Mouse (Mus musculus) liver, embryonic 18 days (tissue): Measurements from ENCODE around the gene Gas7. TPM values are rescaled to one million over a fixed set of nuclear protein-coding genes. Genes with fewer than 3 reads are reported as not detected.

Experiments
- polyA plus RNA-seq: library from polyadenylated mRNA; depleted of rRNA; stranded (reverse); fragments of >200 nt; gene quantifications from 2 replicates; pipeline ENCODE4 v1.2.3, GENCODE M21; 2012; rRNA removed

The Gas7 gene
- 1.5 and 1.8 TPM in 2 replicates for polyA plus RNA-seq

GRCm38 (mm10) chr11:67454874-67455526 lies at the start of gene Gas7:
Gene Gas7 (plus strand): TSS chr11:67455437.

GRCm38 (mm10) chr11:67694703-67695376 lies 239.6 kb downstream of the Gas7 start, which contains the start of gene Rcvrn:
Gene Rcvrn (plus strand): TSS chr11:67695326.

Other genes with a start within 250 kb of the Gas7 start
- not detected in 2 replicates for gene Myh4, start 217.4 kb upstream of the Gas7 start, polyA plus RNA-seq
- gene Myh8, start 178.3 kb upstream of the Gas7 start, polyA plus RNA-seq, result 0.06 and 0.43 TPM in 2 replicates
- not detected in 2 replicates for gene Myh13, start 133.8 kb upstream of the Gas7 start, polyA plus RNA-seq
- 0.04 TPM in 1 of 2 replicates, not detected in the other for gene Rcvrn, start 239.9 kb downstream of the Gas7 start, polyA plus RNA-seq